Comparison of ENCODE assay signal across 9 mouse cellular contexts in the genomic region with DNA sequence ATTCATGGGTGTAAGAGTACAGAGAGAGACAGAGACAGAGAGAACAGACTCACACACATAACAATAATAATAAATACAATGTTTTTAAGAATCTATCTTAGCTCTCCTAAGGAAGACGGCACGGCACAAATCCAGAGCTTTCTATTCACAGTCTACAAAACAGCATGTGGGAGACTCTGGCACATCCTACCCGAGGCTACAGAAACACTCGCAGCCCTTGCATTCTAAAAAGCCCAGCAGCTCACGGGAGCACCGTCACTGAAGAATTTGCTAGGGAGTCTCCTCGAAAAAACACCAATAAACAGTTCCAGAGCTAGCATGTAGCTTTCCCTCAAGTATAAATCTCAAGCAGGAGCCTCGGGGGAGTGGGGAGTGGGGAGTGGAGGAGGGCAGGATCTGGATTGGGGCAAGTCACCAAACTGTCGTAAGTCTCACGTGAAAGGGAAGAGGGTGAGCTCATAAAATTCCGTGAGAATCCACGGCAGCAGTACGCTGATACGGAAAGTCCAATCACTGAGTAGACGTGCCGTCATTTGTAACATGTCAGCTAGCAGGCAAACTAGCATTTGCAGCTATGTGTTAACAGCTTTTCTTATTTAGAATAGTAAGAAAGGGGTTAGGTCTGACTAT.
DNase-seq lines count a peak whose midpoint lies in the region; ATAC-seq and TF ChIP-seq lines count a peak whose summit lies in the region.
"Had no signal": no experiment of that assay in that cellular context is flagged by ENCODE, and none has a peak within 500 bp of the region (broad histone marks: within the 10 kb centered on the region; RNA-seq: fewer than 3 reads in every experiment).

No protein-coding gene starts in this region.

- 27% methylated on average over 16 of the region's 16 CpGs for WGBS in cerebellum, adult 2 months
- 21% methylated on average over 16 of the region's 16 CpGs for WGBS in kidney, embryonic 16.5 days

- TF ChIP-seq CTCF in cerebellum, adult 2 months (IDR thresholded peaks at IDR 0.05; ENCODE audit: borderline replicate concordance, insufficient read depth, low read depth, low read length), result no peak
- TF ChIP-seq CTCF in layer of hippocampus, adult 2 months (conservative IDR thresholded peaks at IDR 0.05), result no peak

- H3K4me2 ChIP-seq in kidney, embryonic 16.5 days (replicated peaks; ENCODE audit: low read depth, low read length), result peak overlapping the region; percentile 51
- H3K4me2 ChIP-seq: liver, embryonic 13.5 days had no signal

- TF ChIP-seq POLR2A in cerebellum, adult 2 months (IDR thresholded peaks at IDR 0.05; ENCODE audit: borderline replicate concordance, insufficient read depth, low read length), result no peak

- 0 out of 2 replicates have a peak overlapping the region, but pooled peaks have one; percentile 7 for H3K9ac ChIP-seq in kidney, embryonic 16.5 days (replicated peaks; ENCODE audit: low read length)
- H3K9ac ChIP-seq: liver, embryonic 13.5 days had no signal

- no peak overlapping the region for H3K27ac ChIP-seq in cerebellum, adult 2 months (ENCODE audit: insufficient read depth, low read length)
- H3K27ac ChIP-seq in kidney, embryonic 16.5 days (ENCODE audit: low read length), result no peak overlapping the region
- H3K27ac ChIP-seq in layer of hippocampus, adult 2 months, result peak overlapping the region; percentile 68
- H3K27ac ChIP-seq: liver, embryonic 13.5 days had no signal

- H3K36me3 ChIP-seq in kidney, embryonic 16.5 days (ENCODE audit: insufficient read depth, low read length), result no peaks in the 10 kb centered on the region
- H3K36me3 ChIP-seq: liver, embryonic 13.5 days had no signal

- no peaks in the 10 kb centered on the region for H3K27me3 ChIP-seq in cerebellum, adult 2 months (ENCODE audit: control insufficient read depth, insufficient read depth, low read length)
- H3K27me3 ChIP-seq in kidney, embryonic 16.5 days (ENCODE audit: insufficient read depth, low read length), result no peaks in the 10 kb centered on the region
- H3K27me3 ChIP-seq: liver, embryonic 13.5 days had no signal

- H3K9me3 ChIP-seq in kidney, embryonic 16.5 days (ENCODE audit: low read length), result no peaks in the 10 kb centered on the region
- H3K9me3 ChIP-seq: liver, embryonic 13.5 days had no signal

- H3K4me3 ChIP-seq in cerebellum, adult 2 months (replicated peaks; ENCODE audit: insufficient read depth, low read depth, low read length), result peak overlapping the region; percentile 19
- peak overlapping the region; percentile 24 for H3K4me3 ChIP-seq in kidney, embryonic 16.5 days (ENCODE audit: low read length)
- H3K4me3 ChIP-seq in layer of hippocampus, adult 2 months, result peak overlapping the region; percentile 40; the same call in 1 of the 2 replicates
- H3K4me3 ChIP-seq: liver, embryonic 13.5 days had no signal

- ATAC-seq in kidney, embryonic 16.5 days (ENCODE audit: low FRiP score, low TSS enrichment), result no peak

- H3K4me1 ChIP-seq in cerebellum, adult 2 months (ENCODE audit: control insufficient read depth, insufficient read depth, low read length), result peaks cover 6% of the 10 kb centered on the region
- no peaks in the 10 kb centered on the region for H3K4me1 ChIP-seq in kidney, embryonic 16.5 days (ENCODE audit: insufficient read depth, low read length)
- H3K4me1 ChIP-seq: liver, embryonic 13.5 days had no signal

- DNase-seq in cerebellum, adult 2 months, result peak in 1 of 2 experiments; percentile 12
- DNase-seq in cerebellum, postnatal 4 days (ENCODE audit: low spot score in 2 of 2), result no peak
- DNase-seq in kidney, postnatal 25 days, result no peak
- DNase-seq in layer of hippocampus, adult 2 months (ENCODE audit: low spot score in 2 of 2), result peak; percentile 27 to 59
- DNase-seq in right cerebral cortex, adult 18-20 months, result peak; percentile 70
- no peak for DNase-seq in lung, postnatal 36 days
- DNase-seq in urinary bladder, postnatal 10 days (ENCODE audit: low spot score), result no peak
- DNase-seq: liver, embryonic 13.5 days had no signal

Comparison
In these comparisons a context has a peak if more than half of its experiments do, and no peak if none do; other contexts are left out.
1. DNase-seq: peak in layer of hippocampus, adult 2 months (2 of 2) and right cerebral cortex, adult 18-20 months (single experiment); none in cerebellum, postnatal 4 days (0 of 2), kidney, postnatal 25 days (0 of 2), lung, postnatal 36 days (single experiment) and urinary bladder, postnatal 10 days (single experiment).
2. Peak in every context shown above with its lines, with median percentiles within 50 percentile points of each other: H3K4me3 ChIP-seq.